Mouse (Mus musculus): ENCODE data around the gene Clasrp. TPM values are rescaled to one million over a fixed set of nuclear protein-coding genes. Genes with fewer than 3 reads are reported as not detected.
A peak's percentile ranks its signal among the peaks of the same experiment; 100 is the strongest.

The Clasrp gene
- polyA plus RNA-seq, 1 experiment from 2014 or later: 80.7 TPM

GRCm38 (mm10) chr7:19546007-19546406 is 58.3 kb downstream of the Clasrp start:
- WGBS: 61% methylated on average over 3 of the region's 3 CpGs
- Histone ChIP-seq H3K4me1 (peaks cover 8% of the 10 kb centered on the region; the same call in 1 of the 2 replicates), H3K27me3 (no peaks in the 10 kb centered on the region), H3K9ac (no peak overlapping the region), H3K36me3 (no peaks in the 10 kb centered on the region), H3K27ac (no peak overlapping the region), H3K9me3 (no peaks in the 10 kb centered on the region), H3K4me2 (replicated peaks) (no peak overlapping the region), H3K4me3 (no peak overlapping the region)
- ATAC-seq (ENCODE audit: insufficient number of reproducible peaks, insufficient read depth, low FRiP score, low TSS enrichment): no peak

GRCm38 (mm10) chr7:19543584-19543983 is 60.7 kb downstream of the Clasrp start:
- Histone ChIP-seq H3K36me3 (no peaks in the 10 kb centered on the region), H3K9ac (no peak overlapping the region), H3K4me3 (no peak overlapping the region), H3K9me3 (no peaks in the 10 kb centered on the region), H3K4me2 (replicated peaks) (no peak overlapping the region), H3K27me3 (no peaks in the 10 kb centered on the region), H3K4me1 (peaks cover 8% of the 10 kb centered on the region; the same call in 1 of the 2 replicates), H3K27ac (no peak overlapping the region)
- no peak for ATAC-seq (ENCODE audit: insufficient number of reproducible peaks, insufficient read depth, low FRiP score, low TSS enrichment)
- WGBS: 53% methylated on average over 6 of the region's 6 CpGs

GRCm38 (mm10) chr7:19542155-19542691 is 62.1 kb downstream of the Clasrp start:
- H3K27ac ChIP-seq: no peak overlapping the region; the same call in 1 of the 2 replicates

GRCm38 (mm10) chr7:19541681-19542154 is 62.6 kb downstream of the Clasrp start:
- Histone ChIP-seq H3K9ac (no peak overlapping the region), H3K4me3 (no peak overlapping the region), H3K4me2 (replicated peaks) (no peak overlapping the region), H3K36me3 (no peaks in the 10 kb centered on the region), H3K4me1 (peaks cover 8% of the 10 kb centered on the region; the same call in 1 of the 2 replicates), H3K27me3 (no peaks in the 10 kb centered on the region), H3K9me3 (no peaks in the 10 kb centered on the region), H3K27ac (no peak overlapping the region)
- 80% methylated on average over 7 of the region's 7 CpGs for WGBS
- no peak for ATAC-seq (ENCODE audit: insufficient number of reproducible peaks, insufficient read depth, low FRiP score, low TSS enrichment)

More at GRCm38 (mm10) chr7:19542155-19542691, 62.1 kb downstream of the Clasrp start:
- Histone ChIP-seq H3K4me3 (no peak overlapping the region), H3K36me3 (no peaks in the 10 kb centered on the region), H3K4me2 (replicated peaks) (no peak overlapping the region), H3K4me1 (peaks cover 8% of the 10 kb centered on the region; the same call in 1 of the 2 replicates), H3K9ac (no peak overlapping the region), H3K27me3 (no peaks in the 10 kb centered on the region), H3K9me3 (no peaks in the 10 kb centered on the region)
- peak; percentile 64; the same call in 1 of the 2 replicates for ATAC-seq (ENCODE audit: insufficient number of reproducible peaks, insufficient read depth, low FRiP score, low TSS enrichment)
- WGBS: 76% methylated on average over 8 of the region's 8 CpGs

GRCm38 (mm10) chr7:19540771-19541566 is 63.3 kb downstream of the Clasrp start:
- no peak for ATAC-seq (ENCODE audit: insufficient number of reproducible peaks, insufficient read depth, low FRiP score, low TSS enrichment)
- Histone ChIP-seq H3K27me3 (no peaks in the 10 kb centered on the region), H3K36me3 (no peaks in the 10 kb centered on the region), H3K27ac (no peak overlapping the region), H3K9ac (no peak overlapping the region), H3K4me3 (no peak overlapping the region), H3K4me1 (0 out of 2 replicates have a peak, but pooled peaks cover 5% of the 10 kb centered on the region), H3K9me3 (no peaks in the 10 kb centered on the region), H3K4me2 (replicated peaks) (no peak overlapping the region)
- 78% methylated on average over 2 of the region's 2 CpGs for WGBS

- peaks cover 62% of the 10 kb centered on the region for H3K36me3 ChIP-seq
- no peak overlapping the region for H3K9ac ChIP-seq
- no peaks in the 10 kb centered on the region for H3K27me3 ChIP-seq
- no peak overlapping the region for H3K4me3 ChIP-seq
- no peak for ATAC-seq (ENCODE audit: insufficient number of reproducible peaks, insufficient read depth, low FRiP score, low TSS enrichment)
- no peak overlapping the region for H3K27ac ChIP-seq
- WGBS: 95% methylated on average over 10 of the region's 10 CpGs
- no peaks in the 10 kb centered on the region for H3K9me3 ChIP-seq
- H3K4me2 ChIP-seq (replicated peaks): no peak overlapping the region
- no peaks in the 10 kb centered on the region for H3K4me1 ChIP-seq
Observed at GRCm38 (mm10) chr7:19534676-19535075, 69.6 kb downstream of the Clasrp start.

- H3K27me3 ChIP-seq: no peaks in the 10 kb centered on the region
- H3K9ac ChIP-seq: 0 out of 2 replicates have a peak overlapping the region, but pooled peaks have one; percentile 12
- no peak overlapping the region for H3K27ac ChIP-seq
- H3K4me3 ChIP-seq: no peak overlapping the region
- no peak overlapping the region for H3K4me2 ChIP-seq (replicated peaks)
- H3K4me1 ChIP-seq: no peaks in the 10 kb centered on the region
- H3K9me3 ChIP-seq: no peaks in the 10 kb centered on the region
- H3K36me3 ChIP-seq: peaks cover 71% of the 10 kb centered on the region
- WGBS: 91% methylated on average over 14 of the region's 14 CpGs
- ATAC-seq (ENCODE audit: insufficient number of reproducible peaks, insufficient read depth, low FRiP score, low TSS enrichment): no peak
Observed at GRCm38 (mm10) chr7:19532240-19532639, 72.0 kb downstream of the Clasrp start.

GRCm38 (mm10) chr7:19531077-19531476 is 73.2 kb downstream of the Clasrp start:
- peaks cover 3% of the 10 kb centered on the region; the same call in 1 of the 2 replicates for H3K27me3 ChIP-seq
- 76% methylated on average over 10 of the region's 10 CpGs for WGBS
- no peak for ATAC-seq (ENCODE audit: insufficient number of reproducible peaks, insufficient read depth, low FRiP score, low TSS enrichment)
- no peak overlapping the region for H3K4me2 ChIP-seq (replicated peaks)
- H3K9me3 ChIP-seq: no peaks in the 10 kb centered on the region
- H3K27ac ChIP-seq: no peak overlapping the region
- peaks cover 71% of the 10 kb centered on the region for H3K36me3 ChIP-seq
- H3K4me1 ChIP-seq: no peaks in the 10 kb centered on the region
- no peak overlapping the region for H3K4me3 ChIP-seq
- H3K9ac ChIP-seq: no peak overlapping the region

Other genes with a start within 250 kb of the Clasrp start
- 27.1 and 28.0 TPM in 2 replicates for gene Cd3eap, start 245.0 kb downstream of the Clasrp start, polyA plus RNA-seq (2016; fragmentation: Nextera tagmentation; extraction: Ambion mirVana)
- gene Ppp1r13l, start 244.7 kb downstream of the Clasrp start, polyA plus RNA-seq (2016; fragmentation: Nextera tagmentation; extraction: Ambion mirVana): 7.3 and 8.1 TPM in 2 replicates
- 19.9 and 23.2 TPM in 2 replicates for gene Ercc2, start 222.5 kb downstream of the Clasrp start, polyA plus RNA-seq (2016; fragmentation: Nextera tagmentation; extraction: Ambion mirVana)
- 10.6 and 10.7 TPM in 2 replicates for gene Klc3, start 200.4 kb downstream of the Clasrp start, polyA plus RNA-seq (2016; fragmentation: Nextera tagmentation; extraction: Ambion mirVana)
- 0.52 TPM in 1 of 2 replicates, not detected in the other for gene Ckm, start 199.7 kb downstream of the Clasrp start, polyA plus RNA-seq (2016; fragmentation: Nextera tagmentation; extraction: Ambion mirVana)
- 16.3 and 17.9 TPM in 2 replicates for gene Mark4, start 145.7 kb downstream of the Clasrp start, polyA plus RNA-seq (2016; fragmentation: Nextera tagmentation; extraction: Ambion mirVana)
- 1.0 and 1.8 TPM in 2 replicates for gene Exoc3l2, start 141.2 kb downstream of the Clasrp start, polyA plus RNA-seq (2016; fragmentation: Nextera tagmentation; extraction: Ambion mirVana)
- gene Bloc1s3, start 96.1 kb downstream of the Clasrp start, polyA plus RNA-seq (2016; fragmentation: Nextera tagmentation; extraction: Ambion mirVana): 4.1 and 4.6 TPM in 2 replicates
- gene Trappc6a, start 96.1 kb downstream of the Clasrp start, polyA plus RNA-seq (2016; fragmentation: Nextera tagmentation; extraction: Ambion mirVana): 61.7 and 63.5 TPM in 2 replicates
- 0.06 TPM in 1 of 2 replicates, not detected in the other for gene Nkpd1, start 86.6 kb downstream of the Clasrp start, polyA plus RNA-seq (2016; fragmentation: Nextera tagmentation; extraction: Ambion mirVana)
- 36.0 and 40.6 TPM in 2 replicates for gene Ppp1r37, start 41.4 kb downstream of the Clasrp start, polyA plus RNA-seq (2016; fragmentation: Nextera tagmentation; extraction: Ambion mirVana)
- gene Zfp296, start 27.2 kb downstream of the Clasrp start, polyA plus RNA-seq (2016; fragmentation: Nextera tagmentation; extraction: Ambion mirVana): 0.17 and 0.36 TPM in 2 replicates
- gene Gemin7, start 26.9 kb downstream of the Clasrp start, polyA plus RNA-seq (2016; fragmentation: Nextera tagmentation; extraction: Ambion mirVana): 150 and 164 TPM in 2 replicates
- gene Relb, start 25.0 kb upstream of the Clasrp start, polyA plus RNA-seq (2016; fragmentation: Nextera tagmentation; extraction: Ambion mirVana): 8.0 and 8.5 TPM in 2 replicates
- 93.9 and 95.0 TPM in 2 replicates for gene Clptm1, start 60.5 kb upstream of the Clasrp start, polyA plus RNA-seq (2016; fragmentation: Nextera tagmentation; extraction: Ambion mirVana)
- gene Apoc2, start 73.5 kb upstream of the Clasrp start, polyA plus RNA-seq (2016; fragmentation: Nextera tagmentation; extraction: Ambion mirVana): 0.74 and 0.83 TPM in 2 replicates
- not detected in 2 replicates for gene Gm44805, start 76.9 kb upstream of the Clasrp start, polyA plus RNA-seq (2016; fragmentation: Nextera tagmentation; extraction: Ambion mirVana)
- gene Apoc4, start 77.0 kb upstream of the Clasrp start, polyA plus RNA-seq (2016; fragmentation: Nextera tagmentation; extraction: Ambion mirVana): not detected in 2 replicates
- gene Apoc1, start 88.2 kb upstream of the Clasrp start, polyA plus RNA-seq (2016; fragmentation: Nextera tagmentation; extraction: Ambion mirVana): 6.1 and 6.4 TPM in 2 replicates
- 200 and 220 TPM in 2 replicates for gene Apoe, start 94.7 kb upstream of the Clasrp start, polyA plus RNA-seq (2016; fragmentation: Nextera tagmentation; extraction: Ambion mirVana)
- gene Tomm40, start 111.0 kb upstream of the Clasrp start, polyA plus RNA-seq (2016; fragmentation: Nextera tagmentation; extraction: Ambion mirVana): 163 and 174 TPM in 2 replicates
- 95.3 and 97.6 TPM in 2 replicates for gene Nectin2, start 146.0 kb upstream of the Clasrp start, polyA plus RNA-seq (2016; fragmentation: Nextera tagmentation; extraction: Ambion mirVana)
- 62.3 and 69.1 TPM in 2 replicates for gene Bcam, start 166.5 kb upstream of the Clasrp start, polyA plus RNA-seq (2016; fragmentation: Nextera tagmentation; extraction: Ambion mirVana)
- gene Cblc, start 192.3 kb upstream of the Clasrp start, polyA plus RNA-seq (2016; fragmentation: Nextera tagmentation; extraction: Ambion mirVana): 4.4 and 4.8 TPM in 2 replicates
- gene Bcl3, start 218.3 kb upstream of the Clasrp start, polyA plus RNA-seq (2016; fragmentation: Nextera tagmentation; extraction: Ambion mirVana): 2.2 TPM in 2 replicates
- gene Gm19345, start 247.5 kb upstream of the Clasrp start, polyA plus RNA-seq (2016; fragmentation: Nextera tagmentation; extraction: Ambion mirVana): 0.20 and 0.62 TPM in 2 replicates